Mouse (Mus musculus) brain, embryonic 14.5 days (tissue): ENCODE measurements around the gene Rbms1. TPM values are rescaled to one million over a fixed set of nuclear protein-coding genes. Genes with fewer than 3 reads are reported as not detected.

Source experiments
- DNase-seq: peaks from one replicate; pipeline ENCODE4 v3.0.0-alpha.2; 2011; ENCODE audit warnings: low read depth
- CTCF ChIP-seq: fragments of 200-500 bp; IDR thresholded peaks from 2 replicates; pipeline ENCODE4 v1.5.1; 2012; ENCODE audit warnings: inconsistent platforms, mild to moderate bottlenecking, moderate library complexity, borderline replicate concordance; ENCODE audit not compliant: insufficient read depth, insufficient read length; ENCODE audit errors: extremely low read depth
- POLR2A ChIP-seq: fragments of 200-500 bp; IDR thresholded peaks from 2 replicates; pipeline ENCODE4 v1.6.1; 2012; ENCODE audit warnings: mild to moderate bottlenecking, inconsistent platforms, borderline replicate concordance; ENCODE audit not compliant: poor library complexity, insufficient read depth, insufficient read length, severe bottlenecking; ENCODE audit errors: extremely low read depth
- polyA plus RNA-seq: library from polyadenylated mRNA; depleted of rRNA; stranded (reverse); fragments of >200 nt; gene quantifications from 2 replicates; pipeline ENCODE4 v1.2.3, GENCODE M21; 2012

The Rbms1 gene
- polyA plus RNA-seq, 1 experiment, result 45.5 TPM

DNA sequence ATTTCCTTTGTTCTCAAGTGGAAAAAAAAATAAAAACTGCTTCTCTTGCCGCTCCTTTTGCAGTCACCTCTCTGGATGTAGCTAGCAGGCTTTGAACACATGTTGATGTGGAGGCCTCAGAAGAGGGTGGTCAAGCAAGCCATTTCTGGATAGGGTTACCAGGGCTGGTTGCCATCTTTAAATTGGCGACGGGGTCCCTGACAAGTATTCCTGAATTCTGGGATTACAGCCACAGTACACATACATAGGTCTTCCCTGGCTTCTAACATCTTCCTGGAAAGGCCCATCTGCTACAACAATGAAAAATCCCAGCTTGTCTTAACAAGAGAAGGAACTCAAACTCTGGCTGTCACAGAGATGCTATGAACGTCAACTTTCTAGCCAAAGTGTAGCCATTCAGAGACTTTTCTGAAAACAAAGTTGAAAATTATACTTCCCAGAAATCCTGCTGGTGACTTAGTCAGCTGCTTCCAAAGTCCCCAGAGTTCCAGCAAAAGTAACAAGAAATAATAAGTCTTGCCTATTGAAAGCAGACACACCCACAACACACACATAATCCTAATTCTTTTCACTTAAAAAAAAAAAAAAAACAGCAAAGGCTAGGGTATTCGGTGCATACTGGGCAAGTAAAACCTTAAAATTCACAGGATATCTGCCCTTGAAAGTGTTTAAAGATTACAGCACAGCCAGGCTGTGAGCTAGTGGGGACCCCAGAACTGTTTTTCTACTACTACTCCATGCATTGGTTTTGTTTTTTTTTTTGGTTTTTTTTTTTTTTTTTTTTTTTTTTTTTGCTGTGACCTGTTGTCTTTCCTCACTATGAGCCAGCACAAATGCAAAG lies 80.6 kb downstream of the Rbms1 start:
- no peak for TF ChIP-seq POLR2A
- no peak for TF ChIP-seq CTCF
- DNase-seq, result no peak

DNA sequence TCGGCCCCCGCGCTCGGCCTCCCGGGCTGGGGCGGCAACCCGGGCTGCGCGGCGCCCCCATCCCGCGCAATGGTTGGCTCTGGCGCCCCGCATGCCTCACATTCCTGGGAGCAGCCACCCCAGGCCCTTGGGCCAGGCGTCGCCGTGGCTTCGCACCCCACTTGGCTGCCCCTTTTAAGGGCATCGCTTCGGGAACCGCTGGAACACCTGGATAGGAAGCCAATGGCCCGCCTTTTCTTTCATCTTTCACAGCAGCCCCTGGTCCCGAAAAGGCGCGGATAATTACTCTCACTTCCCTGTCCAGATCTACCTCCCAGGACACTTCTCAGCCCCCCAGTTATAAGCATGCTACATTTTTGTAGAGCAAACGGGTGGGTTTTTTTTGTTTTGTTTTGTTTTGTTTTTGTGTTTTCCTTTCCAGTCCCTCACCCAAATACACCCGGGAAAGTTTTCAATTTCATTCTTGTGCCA lies 81.4 kb downstream of the Rbms1 start:
- no peak for DNase-seq
- TF ChIP-seq CTCF, result no peak
- no peak for TF ChIP-seq POLR2A

DNA sequence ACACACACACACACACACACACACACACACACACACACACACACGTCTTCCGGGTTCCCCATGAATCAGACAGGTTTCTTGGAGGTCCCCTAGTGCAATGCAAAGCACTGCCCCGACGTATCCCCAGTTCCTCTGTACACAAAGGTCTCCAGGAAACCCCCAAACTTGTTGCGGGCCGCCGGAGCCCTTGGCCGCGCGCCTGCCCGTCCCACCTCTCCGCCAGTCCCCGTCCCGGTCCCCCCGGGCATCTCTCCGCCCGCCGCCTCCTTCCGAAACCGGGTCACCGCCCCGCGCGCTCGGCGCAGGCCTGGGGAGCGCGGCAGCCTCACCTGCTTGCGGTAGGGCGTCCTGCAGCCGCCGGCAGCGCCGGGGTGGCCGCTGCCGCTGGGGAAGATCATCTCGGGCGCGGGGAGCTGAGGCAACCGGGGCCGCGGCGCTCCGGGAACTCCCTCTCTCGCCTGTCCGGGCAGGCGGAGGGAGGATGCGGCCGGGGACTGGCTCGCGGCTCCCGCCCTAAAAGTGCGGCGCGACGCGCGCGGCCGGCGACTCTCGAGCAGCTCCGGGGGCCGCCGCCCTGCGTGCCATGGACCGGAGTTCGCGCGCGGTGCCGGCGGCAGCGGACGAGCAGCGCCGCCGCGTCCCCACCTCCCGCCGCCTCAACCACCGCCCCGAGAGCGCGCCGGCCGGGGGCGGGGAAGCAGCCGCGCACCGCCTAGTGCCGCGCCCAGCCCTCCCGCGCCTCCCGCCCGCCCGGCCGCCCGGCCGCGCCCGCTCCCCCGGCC lies 82.0 kb downstream of the Rbms1 start:
- TF ChIP-seq CTCF, result no peak
- 0 out of 2 replicates have a peak, but pooled peaks have one; percentile 7 for TF ChIP-seq POLR2A
- DNase-seq, result peak; percentile 68

DNA sequence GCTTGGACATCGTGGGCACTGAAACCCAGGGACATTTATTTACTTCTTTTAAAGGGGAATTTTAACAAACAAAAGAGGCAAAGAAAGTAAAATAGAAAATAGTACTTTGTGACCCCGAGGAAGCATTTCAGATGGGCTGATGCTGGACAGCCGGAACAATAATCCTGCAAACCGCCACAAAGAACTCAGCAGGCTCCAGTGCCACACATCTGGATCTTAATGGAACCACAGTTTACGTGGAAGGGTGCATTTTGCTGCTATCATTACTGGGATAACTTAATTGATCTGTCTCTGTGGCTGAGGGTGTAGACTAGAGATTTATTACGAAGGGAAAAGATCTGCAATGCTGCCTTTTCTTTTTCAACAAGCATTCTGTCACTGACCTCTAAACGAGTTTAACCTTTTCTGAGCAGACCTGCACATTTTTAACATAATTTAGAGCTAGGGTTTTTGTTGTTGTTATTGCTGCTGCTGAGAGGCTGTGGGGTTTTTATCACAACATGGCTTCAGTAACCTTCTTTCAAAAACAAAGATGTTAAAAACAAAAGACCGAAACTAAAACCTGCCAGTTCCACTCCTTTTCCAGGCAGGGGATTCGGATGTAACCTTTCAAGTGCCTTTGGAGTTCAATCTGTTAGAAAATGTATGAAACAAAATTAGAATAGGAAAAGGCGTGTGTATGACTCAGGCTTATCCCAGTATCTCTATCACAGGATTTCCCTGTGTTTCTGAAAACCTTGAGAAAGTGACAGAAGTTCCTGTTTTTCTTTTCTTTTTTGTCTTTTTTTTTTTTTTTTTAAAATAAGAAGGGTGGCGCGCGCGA lies 82.8 kb downstream of the Rbms1 start:
- TF ChIP-seq CTCF (no peak), POLR2A (no peak)
- peak; percentile 26 for DNase-seq

DNA sequence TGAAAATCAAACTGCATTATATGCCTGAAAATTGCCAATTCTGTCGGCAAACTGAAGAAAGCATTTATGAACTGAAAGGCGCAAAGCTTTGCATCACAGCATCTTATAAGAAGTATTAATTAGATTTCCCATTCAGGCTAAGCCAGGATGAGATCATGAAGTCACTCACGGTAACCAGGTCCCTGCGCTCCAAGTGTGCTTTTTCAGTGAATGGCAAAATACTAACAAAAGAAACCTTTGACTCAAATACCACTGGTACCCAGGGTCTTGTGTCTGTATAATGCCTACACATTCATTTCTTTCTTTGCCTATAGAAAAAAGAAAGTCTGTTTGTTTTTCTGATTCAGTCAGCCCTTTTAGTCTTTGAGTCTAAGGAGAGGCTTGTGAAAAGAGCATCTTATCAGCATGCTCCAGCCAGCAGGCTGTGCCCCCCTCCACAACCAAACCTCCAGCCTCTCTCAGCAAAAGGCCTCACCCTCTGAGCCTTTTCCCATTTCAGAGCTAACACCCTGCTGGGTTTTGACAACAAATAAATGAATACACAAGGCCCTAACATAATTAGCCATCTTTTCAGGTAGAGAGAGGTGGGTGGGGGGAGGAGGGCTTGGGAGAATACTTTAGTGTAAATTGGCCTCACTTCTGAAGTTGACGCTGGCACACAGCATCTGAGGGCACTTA lies 83.7 kb downstream of the Rbms1 start:
- TF ChIP-seq POLR2A (no peak), CTCF (no peak)
- peak; percentile 71 for DNase-seq

DNA sequence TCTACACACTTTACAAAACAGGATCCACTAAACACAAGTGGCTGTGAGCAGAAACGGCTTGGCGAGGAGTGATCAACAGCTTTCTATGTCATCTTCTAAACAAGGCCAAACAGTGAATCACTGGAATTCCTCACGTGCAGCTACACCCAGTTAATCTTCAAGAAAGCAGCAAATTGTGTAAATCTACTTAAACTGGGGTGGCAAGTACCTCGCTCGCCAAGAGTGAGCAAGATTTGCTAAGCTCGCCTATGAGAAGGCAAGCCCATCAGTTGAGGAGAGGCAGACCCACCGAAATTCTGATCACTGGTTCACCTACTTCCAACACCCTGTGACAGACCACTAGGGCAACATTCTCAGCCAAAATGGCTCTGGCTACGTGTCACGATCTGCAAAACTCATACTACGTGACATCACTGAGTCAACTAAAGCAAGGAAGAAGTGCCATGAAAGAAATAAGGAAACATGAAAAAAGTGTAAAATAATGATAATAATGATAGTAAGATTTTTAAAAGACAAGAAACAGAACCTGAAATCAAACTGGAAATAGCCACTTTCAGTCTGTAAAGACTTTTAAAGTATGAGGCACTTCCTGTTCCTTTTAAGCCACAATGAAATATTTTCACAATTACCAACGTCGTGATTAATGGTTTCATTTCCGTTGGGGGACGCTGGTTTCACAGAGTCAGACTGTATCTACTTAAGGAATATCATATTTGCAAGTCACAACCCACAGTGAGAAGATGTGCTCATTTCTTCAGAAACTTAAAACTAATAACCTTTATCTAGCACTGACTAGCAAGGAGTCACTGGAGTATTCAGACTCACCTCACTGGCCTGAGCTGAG lies 85.2 kb downstream of the Rbms1 start:
- DNase-seq, result no peak
- TF ChIP-seq CTCF (no peak), POLR2A (no peak)

DNA sequence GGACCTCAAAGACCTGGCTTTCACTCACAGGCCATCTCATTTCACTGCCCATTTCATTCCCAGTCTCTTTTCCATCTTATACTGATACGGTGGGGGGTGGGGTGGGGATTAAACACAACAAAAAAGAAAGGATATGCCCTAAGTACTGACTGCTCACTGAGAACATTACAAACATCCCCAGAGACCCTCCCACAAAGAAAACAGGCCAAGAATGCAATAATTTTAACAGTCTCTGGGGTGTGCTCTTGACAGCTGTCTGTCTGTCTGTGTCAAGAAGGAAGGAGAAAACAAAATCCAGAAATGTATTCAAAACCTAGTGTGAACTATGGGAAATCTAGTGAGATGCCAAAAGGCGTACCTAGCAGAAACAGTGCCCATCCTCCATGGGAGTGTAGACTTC lies 86.1 kb downstream of the Rbms1 start:
- DNase-seq, result no peak
- TF ChIP-seq POLR2A, result no peak
- no peak for TF ChIP-seq CTCF

DNA sequence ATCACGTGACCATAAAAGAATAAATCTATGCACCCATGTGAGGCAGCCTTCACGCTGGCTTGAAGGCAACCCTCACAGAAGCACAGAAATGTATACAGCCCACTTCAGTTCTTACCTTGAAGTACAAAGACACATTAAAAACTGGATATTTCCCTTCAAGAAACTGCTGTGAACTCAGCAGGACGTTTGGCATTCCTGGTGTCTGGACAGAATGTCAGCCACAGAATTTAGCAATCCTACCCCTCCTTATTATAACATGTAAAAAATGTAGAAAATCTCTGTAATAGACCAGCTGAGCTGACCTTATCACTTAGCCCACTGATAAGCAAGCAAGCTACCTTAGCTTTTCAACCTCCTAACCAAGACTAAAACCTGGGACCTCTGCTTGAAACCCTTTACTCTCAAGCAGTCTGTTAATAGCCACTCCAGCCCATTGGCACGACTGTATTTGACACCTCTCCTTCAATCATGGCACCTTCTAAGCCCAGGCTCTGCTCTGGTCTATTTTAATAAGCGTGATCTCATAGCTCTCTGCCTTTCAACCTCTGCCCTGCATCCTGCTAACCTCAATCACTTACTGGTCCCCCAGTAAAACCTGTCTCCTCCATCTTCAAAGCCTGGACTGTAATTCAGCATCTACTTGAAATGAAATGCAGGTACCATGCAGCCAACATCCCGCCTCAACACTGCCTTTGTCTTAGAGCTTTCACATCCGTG lies 90.7 kb downstream of the Rbms1 start:
- no peak for DNase-seq
- TF ChIP-seq CTCF (no peak), POLR2A (no peak)

DNA sequence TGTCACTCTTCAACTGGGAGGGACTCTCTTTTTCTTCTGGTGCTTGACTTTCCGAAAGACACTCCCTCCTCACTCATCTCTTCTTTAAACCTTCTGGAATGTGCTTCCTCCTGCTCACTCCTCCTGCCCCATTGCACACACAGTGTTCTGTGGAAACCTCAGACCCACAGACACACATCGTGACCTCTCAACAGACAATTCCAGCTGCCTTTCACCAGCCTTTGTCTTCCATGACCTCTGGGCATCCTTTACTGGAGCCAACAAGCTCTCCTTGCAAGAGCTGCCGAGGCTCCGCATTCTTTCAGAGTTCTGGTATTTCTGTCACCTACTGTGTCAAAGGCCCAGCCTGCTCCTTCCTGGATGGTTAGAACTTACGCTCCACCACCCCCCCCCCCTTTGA lies 92.0 kb downstream of the Rbms1 start:
- DNase-seq, result no peak
- no peak for TF ChIP-seq CTCF
- no peak for TF ChIP-seq POLR2A
